19 mouse cellular contexts compared by ENCODE assay signal in the genomic region with DNA sequence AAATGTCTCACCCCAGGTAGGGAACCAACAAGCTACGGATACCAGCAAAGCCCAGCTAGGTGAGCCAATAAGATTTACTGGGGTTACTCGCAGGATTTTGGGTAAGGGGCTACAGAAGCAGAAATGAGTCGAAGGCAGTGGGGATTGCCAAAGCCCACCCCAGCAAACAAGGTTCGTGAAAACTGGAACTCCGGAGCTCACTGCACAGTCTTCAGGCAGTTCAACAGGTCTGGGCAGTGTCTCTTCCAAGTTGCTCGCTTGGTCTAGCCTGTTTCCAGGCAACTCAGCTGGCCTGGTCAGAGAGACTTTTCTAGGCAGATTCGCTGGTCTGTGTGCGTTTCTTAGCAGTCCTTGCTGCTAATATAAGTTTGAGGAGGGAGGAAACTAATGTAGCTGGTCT. TPM values are rescaled to one million over a fixed set of nuclear protein-coding genes. Genes with fewer than 3 reads are reported as not detected.
DNase-seq lines count a peak whose midpoint lies in the region.
"Had no signal": no experiment of that assay in that cellular context is flagged by ENCODE, and none has a peak within 500 bp of the region (broad histone marks: within the 10 kb centered on the region; RNA-seq: fewer than 3 reads in every experiment).

No protein-coding gene starts in this region.

- DNase-seq in heart, adult 11 months, result peak; percentile 81
- no peak for DNase-seq in heart, postnatal 25 days (ENCODE audit: low spot score)
- peak; percentile 48 to 51 for DNase-seq in urinary bladder, adult 18-20 months (ENCODE audit: low spot score in 2 of 2)
- DNase-seq in urinary bladder, postnatal 10 days (ENCODE audit: low spot score), result no peak
- DNase-seq in fat pad, adult 2 months (ENCODE audit: extremely low read depth, low read depth, low spot score), result peak; percentile 70
- DNase-seq in urinary bladder, postnatal 36 days (ENCODE audit: low spot score in 2 of 2), result peak; percentile 48 to 64
- no peak for DNase-seq in thymus, postnatal 0 days (ENCODE audit: low spot score)
- DNase-seq: adrenal gland, adult 2 months; adrenal gland, postnatal 14 days; B cell, adult 2 months; cerebellum, adult 11 months; cerebellum, adult 2 months; cerebellum, adult 9-11 months; cerebellum, postnatal 25 days; forebrain, postnatal 0 days; gastrocnemius, adult 2 months; gastrocnemius, postnatal 14 days; heart, adult 2 months; heart, postnatal 14 days had no signal

- intact Hi-C loops in heart, postnatal 25 days (cut with DNase I), result no loop called here

RNA-seq across cellular contexts. Expression of gene Vegfa, which starts 10.0 kb away (rescaled TPM):
- 100 to 1,000 TPM; 257 to 275 TPM for total RNA-seq in heart, postnatal 25 days (2021)
- polyA plus RNA-seq in thymus, postnatal 0 days (2015; fragmentation: Nextera tagmentation; extraction: Ambion mirVana), result 1.1 and 1.3 TPM in 2 replicates

Comparison
In these comparisons a context has a peak if more than half of its experiments do, and no peak if none do; other contexts are left out.
1. DNase-seq: peak in heart, adult 11 months (single experiment), urinary bladder, adult 18-20 months (2 of 2), fat pad, adult 2 months (single experiment) and urinary bladder, postnatal 36 days (2 of 2); none in heart, postnatal 25 days (single experiment), urinary bladder, postnatal 10 days (single experiment) and thymus, postnatal 0 days (single experiment).